Mouse (Mus musculus) liver, postnatal 0 days (tissue): ENCODE measurements at regions not wholly inside any gene's neighbourhood (a gene's known extent, or its start where the extent isn't known, plus 50 kb on each side); places are given as distances from the start of the nearest gene placed in this dataset.

Experiments
- ATAC-seq: fragments of 200-750 bp; cut with Nextera tagmentation; 2 replicates; pipeline ENCODE4 v1.8.0; 2017; ENCODE audit warnings: mild to moderate bottlenecking, moderate library complexity
- DNase-seq: peaks from one replicate; pipeline ENCODE4 v3.0.0-alpha.2; 2016
- H3K27ac ChIP-seq: fragments of 300-500 bp; sonication (generic); 2 replicates; pipeline ENCODE4 v1.5.1; 2014; ENCODE audit warnings: antibody characterized with exemption, moderate library complexity, mild to moderate bottlenecking, low read depth
- H3K27me3 ChIP-seq: fragments of 300-500 bp; sonication (generic); 2 replicates; pipeline ENCODE4 v1.6.1; 2014; ENCODE audit warnings: low read length, control low read depth, mixed read lengths; ENCODE audit not compliant: insufficient read depth
- H3K36me3 ChIP-seq: fragments of 300-500 bp; sonication (generic); replicated peaks from 2 replicates; pipeline ENCODE4 v1.6.1; 2014; ENCODE audit warnings: mild to moderate bottlenecking, control low read depth, low read length, moderate library complexity, mixed read lengths; ENCODE audit not compliant: insufficient read depth
- H3K4me1 ChIP-seq: fragments of 300-500 bp; sonication (generic); 2 replicates; pipeline ENCODE4 v1.6.1; 2014; ENCODE audit warnings: antibody characterized with exemption, mild to moderate bottlenecking, control low read depth; ENCODE audit not compliant: insufficient read depth
- H3K4me2 ChIP-seq: fragments of 300-500 bp; sonication (generic); 2 replicates; pipeline ENCODE4 v1.6.1; 2014; ENCODE audit warnings: low read depth, mild to moderate bottlenecking, low read length, moderate library complexity, mixed read lengths
- H3K4me3 ChIP-seq: fragments of 300-500 bp; sonication (generic); 2 replicates; pipeline ENCODE4 v1.5.1; 2014; ENCODE audit warnings: low read depth, low read length
- H3K9ac ChIP-seq: fragments of 300-500 bp; sonication (generic); replicated peaks from 2 replicates; pipeline ENCODE4 v1.6.1; 2014; ENCODE audit warnings: mild to moderate bottlenecking, moderate library complexity
- H3K9me3 ChIP-seq: fragments of 300-500 bp; sonication (generic); 2 replicates; pipeline ENCODE4 v1.6.1; 2016; ENCODE audit warnings: mild to moderate bottlenecking, control low read depth, low read length, mixed read lengths
- CTCF ChIP-seq: sonication (generic); IDR thresholded peaks from 2 replicates; pipeline ENCODE4 v1.5.1; 2016; ENCODE audit warnings: antibody characterized with exemption, low read depth
- EP300 ChIP-seq: IDR thresholded peaks from 2 replicates; pipeline ENCODE4 v1.6.1; 2016; ENCODE audit warnings: antibody characterized with exemption, low read depth, mild to moderate bottlenecking
- WGBS: fragments of 180-500 bp; shearing (Covaris S2); extraction: QIAGEN DNeasy Blood & Tissue Kit; methylation state at CpG from one replicate; pipeline ENCODE4 v1.1.7; 2014; ENCODE audit not compliant: insufficient replicate concordance; 5-methylcytosine and 5-hydroxymethylcytosine counted together

GRCm38 (mm10) chr3:149180129-149180528 is 189.8 kb upstream of the Adgrl2 start:
- ATAC-seq (no peak), DNase-seq (no peak)
- Histone ChIP-seq H3K9ac (no peak overlapping the region), H3K4me3 (no peak overlapping the region), H3K27me3 (no peaks in the 10 kb centered on the region), H3K9me3 (no peaks in the 10 kb centered on the region), H3K4me1 (0 out of 2 replicates have a peak, but pooled peaks cover 4% of the 10 kb centered on the region), H3K27ac (no peak overlapping the region), H3K4me2 (peak overlapping the region; percentile 43), H3K36me3 (no peaks in the 10 kb centered on the region)
- 69% methylated on average over 8 of the region's 8 CpGs for WGBS
- no peak for TF ChIP-seq CTCF
- no peak for TF ChIP-seq EP300

- 51% methylated on average over 11 of the region's 11 CpGs for WGBS
- Histone ChIP-seq H3K9ac (no peak overlapping the region), H3K4me3 (no peak overlapping the region), H3K36me3 (no peaks in the 10 kb centered on the region), H3K4me1 (0 out of 2 replicates have a peak, but pooled peaks cover 4% of the 10 kb centered on the region), H3K4me2 (peak overlapping the region; percentile 43), H3K9me3 (no peaks in the 10 kb centered on the region), H3K27ac (peak overlapping the region; percentile 57), H3K27me3 (no peaks in the 10 kb centered on the region)
- ATAC-seq: peak; percentile 35; the same call in 1 of the 2 replicates
- no peak for TF ChIP-seq CTCF
- TF ChIP-seq EP300: no peak
- DNase-seq: no peak
Observed at GRCm38 (mm10) chr3:149179486-149180116, 189.2 kb upstream of the Adgrl2 start.

DNA sequence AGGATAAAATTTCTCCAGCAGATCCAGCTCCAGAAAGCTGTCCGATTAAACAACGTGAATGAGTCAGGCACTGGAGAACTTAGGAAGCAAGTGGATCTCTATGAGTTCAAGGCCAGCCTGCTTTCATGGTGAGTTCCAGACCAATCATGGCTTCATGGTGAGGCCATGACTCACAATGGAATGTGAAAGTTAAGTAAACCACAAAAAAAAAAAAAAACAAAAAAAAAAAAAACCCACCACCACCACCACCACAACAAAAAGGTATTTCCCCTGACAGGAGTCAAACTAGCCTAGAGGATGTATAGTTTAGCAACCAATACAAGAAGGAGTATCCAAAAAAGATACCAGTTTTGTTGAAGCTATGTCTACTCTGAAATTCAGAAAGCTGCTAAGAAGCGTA is 188.5 kb upstream of the Adgrl2 start:
- peak overlapping the region; percentile 57; the same call in 1 of the 2 replicates for H3K27ac ChIP-seq
- no peak overlapping the region for H3K4me3 ChIP-seq
- H3K9me3 ChIP-seq: no peaks in the 10 kb centered on the region
- no peaks in the 10 kb centered on the region for H3K36me3 ChIP-seq
- DNase-seq (no peak), ATAC-seq (no peak)
- no peak overlapping the region for H3K9ac ChIP-seq
- H3K4me2 ChIP-seq: no peak overlapping the region
- no peaks in the 10 kb centered on the region for H3K4me1 ChIP-seq
- no peaks in the 10 kb centered on the region for H3K27me3 ChIP-seq
- no peak for TF ChIP-seq CTCF
- TF ChIP-seq EP300: no peak
- WGBS: 78% methylated on average over 3 of the region's 3 CpGs

DNA sequence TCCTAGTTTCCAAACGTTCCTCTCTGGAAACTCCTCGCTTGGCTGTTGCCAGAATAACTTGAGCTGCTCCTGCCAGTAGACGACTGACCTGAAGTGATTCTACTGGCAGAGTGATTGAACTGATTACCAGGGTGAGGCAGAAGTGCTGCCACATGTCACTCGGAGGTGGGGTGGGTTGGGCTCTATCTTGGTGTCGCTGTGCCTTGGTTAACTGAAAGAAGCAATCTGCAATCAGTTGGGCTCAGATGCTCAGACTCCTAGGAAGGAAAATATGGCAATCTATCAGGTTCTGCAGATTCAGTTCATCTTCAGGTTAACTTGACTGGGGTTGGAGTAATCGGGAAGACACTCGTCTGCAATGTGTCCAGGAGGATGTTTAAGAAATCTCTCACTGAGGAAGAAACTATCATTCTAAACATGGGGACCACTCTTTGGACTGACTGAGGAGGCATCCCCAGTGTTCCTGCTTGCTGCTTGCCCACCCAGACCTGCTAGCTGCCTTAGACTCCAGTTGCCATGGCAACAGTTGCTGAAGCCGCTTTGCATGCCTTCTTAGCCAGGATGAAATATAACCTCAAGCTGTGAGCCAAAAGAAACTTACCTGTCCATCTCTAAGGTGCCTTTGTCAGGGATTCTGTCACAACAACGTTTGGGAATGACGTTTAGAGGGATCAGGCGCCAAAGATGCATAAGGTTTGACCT is 184.5 kb upstream of the Adgrl2 start:
- H3K9ac ChIP-seq: no peak overlapping the region
- H3K4me1 ChIP-seq: peaks cover 10% of the 10 kb centered on the region
- no peak overlapping the region for H3K4me2 ChIP-seq
- ATAC-seq (no peak), DNase-seq (no peak)
- H3K27me3 ChIP-seq: no peaks in the 10 kb centered on the region
- no peaks in the 10 kb centered on the region for H3K9me3 ChIP-seq
- H3K36me3 ChIP-seq: no peaks in the 10 kb centered on the region
- no peak overlapping the region for H3K4me3 ChIP-seq
- H3K27ac ChIP-seq: no peak overlapping the region
- TF ChIP-seq EP300 (no peak), CTCF (no peak)
- 59% methylated on average over 11 of the region's 11 CpGs for WGBS

DNA sequence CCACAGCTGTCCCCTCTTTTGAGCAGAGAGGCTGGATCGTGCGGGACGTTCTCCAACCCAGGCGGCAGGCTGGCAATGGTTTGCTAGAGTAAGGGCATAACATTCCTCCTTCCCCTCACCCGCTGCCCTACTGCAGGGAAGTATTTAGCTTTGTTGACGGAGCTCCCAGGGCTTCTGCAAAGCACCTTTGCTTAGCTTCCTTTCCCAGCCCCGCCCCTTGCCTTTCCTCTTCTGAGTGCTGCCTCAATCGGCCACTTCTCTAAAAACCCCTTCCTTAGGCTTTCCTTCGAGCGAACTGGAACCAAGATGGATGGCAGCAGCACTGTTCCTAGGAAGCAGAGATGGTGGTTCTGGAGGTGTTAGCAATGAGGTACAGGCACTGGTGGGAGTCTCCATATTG is 183.2 kb upstream of the Adgrl2 start:
- Histone ChIP-seq H3K9ac (no peak overlapping the region), H3K4me2 (no peak overlapping the region), H3K36me3 (no peaks in the 10 kb centered on the region), H3K4me1 (peaks cover 14% of the 10 kb centered on the region), H3K27me3 (no peaks in the 10 kb centered on the region), H3K9me3 (no peaks in the 10 kb centered on the region), H3K4me3 (no peak overlapping the region), H3K27ac (no peak overlapping the region)
- DNase-seq (no peak), ATAC-seq (no peak)
- TF ChIP-seq CTCF: no peak
- no peak for TF ChIP-seq EP300
- 21% methylated on average over 10 of the region's 10 CpGs for WGBS

DNA sequence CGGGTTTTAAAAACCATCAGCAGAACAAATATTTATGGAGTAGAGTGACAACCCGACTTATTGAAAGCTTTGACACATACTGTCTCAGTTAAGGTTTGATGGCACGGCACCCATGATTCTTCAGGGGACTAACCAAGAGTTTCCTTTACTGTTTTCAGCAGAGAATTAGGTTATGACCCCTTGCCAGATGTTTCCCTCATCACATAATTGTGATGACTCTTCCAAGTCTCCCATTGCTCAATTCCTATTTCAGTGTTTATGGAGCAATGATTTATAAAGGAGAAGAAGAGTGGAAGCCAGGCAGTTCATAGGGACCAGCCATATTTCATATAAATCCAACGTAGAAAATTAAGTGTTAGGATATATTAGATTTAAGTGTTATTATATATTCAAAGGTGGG is 181.4 kb upstream of the Adgrl2 start:
- TF ChIP-seq CTCF: no peak
- no peak for TF ChIP-seq EP300
- Histone ChIP-seq H3K27ac (no peak overlapping the region), H3K4me1 (peaks cover 14% of the 10 kb centered on the region), H3K9me3 (no peaks in the 10 kb centered on the region), H3K9ac (no peak overlapping the region), H3K4me2 (no peak overlapping the region), H3K36me3 (no peaks in the 10 kb centered on the region), H3K27me3 (no peaks in the 10 kb centered on the region), H3K4me3 (no peak overlapping the region)
- DNase-seq (no peak), ATAC-seq (no peak)
- 75% methylated on average over 4 of the region's 4 CpGs for WGBS

GRCm38 (mm10) chr3:149170191-149170590 is 179.8 kb upstream of the Adgrl2 start:
- peak; percentile 33 for DNase-seq

More at GRCm38 (mm10) chr3:149170191-149170590, 179.8 kb upstream of the Adgrl2 start:
- H3K27me3 ChIP-seq: no peaks in the 10 kb centered on the region
- no peaks in the 10 kb centered on the region for H3K36me3 ChIP-seq
- ATAC-seq: peak; percentile 89
- 69% methylated on average over 7 of the region's 7 CpGs for WGBS
- H3K27ac ChIP-seq: peak overlapping the region; percentile 87
- no peak overlapping the region for H3K4me2 ChIP-seq
- no peak overlapping the region for H3K9ac ChIP-seq
- TF ChIP-seq EP300: peak; percentile 47; the same call in 1 of the 2 replicates
- TF ChIP-seq CTCF: no peak
- H3K9me3 ChIP-seq: no peaks in the 10 kb centered on the region
- H3K4me3 ChIP-seq: no peak overlapping the region
- H3K4me1 ChIP-seq: peaks cover 14% of the 10 kb centered on the region
